Mouse (Mus musculus): ENCODE results near the gene Ankrd9. TPM values are rescaled to one million over a fixed set of nuclear protein-coding genes. Genes with fewer than 3 reads are reported as not detected.

Ankrd9 gene
- 0.46 TPM for polyA plus RNA-seq (2015; fragmentation: Illumina TruSeq; extraction: RNeasy Lipid Tissue Mini Kit (QIAGEN cat#74804); ENCODE audit: insufficient read depth, low replicate concordance)

DNA sequence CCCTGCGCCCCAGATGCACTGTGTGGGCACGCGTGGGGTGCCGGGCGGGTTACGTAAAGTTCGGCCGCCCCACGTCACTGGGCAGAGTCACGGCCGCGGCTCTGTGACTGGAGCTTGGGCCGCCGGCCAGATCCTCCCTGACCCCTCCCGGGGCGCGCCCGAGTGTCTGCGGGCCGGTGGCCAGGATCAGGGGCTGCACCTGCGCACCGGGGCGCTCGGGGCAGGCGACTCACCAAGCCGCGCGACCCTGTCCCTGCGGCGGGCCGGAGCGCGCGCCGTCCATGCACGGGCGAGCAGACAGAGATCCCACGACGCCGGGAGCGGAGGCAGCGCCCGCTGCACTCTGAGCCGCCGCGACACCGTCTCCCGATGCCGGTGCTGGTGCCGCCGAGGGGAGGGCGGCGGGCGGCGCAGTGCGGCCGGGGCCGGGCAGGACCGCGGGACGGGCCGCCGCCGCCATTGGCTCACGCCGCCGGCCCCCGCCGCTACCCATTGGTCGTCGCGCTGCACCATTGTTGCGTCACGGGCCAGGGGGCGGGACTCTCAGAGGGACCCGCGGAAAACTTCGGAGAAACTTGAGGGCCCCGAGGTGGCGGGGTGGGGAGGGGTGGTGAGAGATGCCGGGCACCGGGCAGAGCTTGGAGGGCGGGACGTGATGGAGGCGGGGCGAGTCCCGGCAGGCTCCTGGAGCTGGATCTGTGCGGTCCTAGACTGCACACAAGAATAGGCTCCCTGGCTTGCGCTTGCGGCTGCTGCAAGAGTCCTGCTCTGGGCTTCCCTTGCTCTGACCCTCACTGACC, at the start of gene Ankrd9:
Ankrd9 (minus strand) TSS at position 434 of the 800 bp plus-strand sequence.

Other genes starting within 250 kb of the Ankrd9 start
- gene Wdr20, start 241.1 kb downstream of the Ankrd9 start, polyA plus RNA-seq (2015; fragmentation: Illumina TruSeq; extraction: RNeasy Lipid Tissue Mini Kit (QIAGEN cat#74804); ENCODE audit: insufficient read depth, low replicate concordance), result 32.4 TPM
- 0.37 TPM for gene Mok, start 138.1 kb downstream of the Ankrd9 start, polyA plus RNA-seq (2015; fragmentation: Illumina TruSeq; extraction: RNeasy Lipid Tissue Mini Kit (QIAGEN cat#74804); ENCODE audit: insufficient read depth, low replicate concordance)
- gene Zfp839, start 128.8 kb downstream of the Ankrd9 start, polyA plus RNA-seq (2015; fragmentation: Illumina TruSeq; extraction: RNeasy Lipid Tissue Mini Kit (QIAGEN cat#74804); ENCODE audit: insufficient read depth, low replicate concordance), result 10.7 TPM
- gene Cinp, start 89.9 kb downstream of the Ankrd9 start, polyA plus RNA-seq (2015; fragmentation: Illumina TruSeq; extraction: RNeasy Lipid Tissue Mini Kit (QIAGEN cat#74804); ENCODE audit: insufficient read depth, low replicate concordance), result 53.4 TPM
- 4.8 TPM for gene Tecpr2, start 89.8 kb downstream of the Ankrd9 start, polyA plus RNA-seq (2015; fragmentation: Illumina TruSeq; extraction: RNeasy Lipid Tissue Mini Kit (QIAGEN cat#74804); ENCODE audit: insufficient read depth, low replicate concordance)
- 39.1 TPM for gene Rcor1, start 60.3 kb upstream of the Ankrd9 start, polyA plus RNA-seq (2015; fragmentation: Illumina TruSeq; extraction: RNeasy Lipid Tissue Mini Kit (QIAGEN cat#74804); ENCODE audit: insufficient read depth, low replicate concordance)
- gene Traf3, start 187.3 kb upstream of the Ankrd9 start, polyA plus RNA-seq (2015; fragmentation: Illumina TruSeq; extraction: RNeasy Lipid Tissue Mini Kit (QIAGEN cat#74804); ENCODE audit: insufficient read depth, low replicate concordance), result 34.5 TPM
- gene 4930595D18Rik, start 205.5 kb upstream of the Ankrd9 start, polyA plus RNA-seq (2015; fragmentation: Illumina TruSeq; extraction: RNeasy Lipid Tissue Mini Kit (QIAGEN cat#74804); ENCODE audit: insufficient read depth, low replicate concordance), result not detected